Mouse (Mus musculus) stomach, embryonic 16.5 days (tissue): ENCODE measurements at regions not wholly inside any gene's neighbourhood (a gene's known extent, or its start where the extent isn't known, plus 50 kb on each side); places are given as distances from the start of the nearest gene placed in this dataset.
A peak's percentile ranks its signal among the peaks of the same experiment; 100 is the strongest.
"Not testable (repeated sequence)": the region's sequence is repeated elsewhere in the genome, so short reads cannot be mapped to it uniquely, and the experiment has no call there.

Experiments used
- ATAC-seq: fragments of 200-750 bp; cut with Nextera tagmentation; 2 replicates; pipeline ENCODE4 v1.8.0; 2017; ENCODE audit warnings: moderate number of reproducible peaks, moderate TSS enrichment; ENCODE audit not compliant: insufficient read depth, low FRiP score
- H3K27ac ChIP-seq: fragments of 300-500 bp; sonication (generic); 2 replicates; pipeline ENCODE4 v1.5.1; 2014; ENCODE audit warnings: low read length
- H3K27me3 ChIP-seq: fragments of 300-500 bp; sonication (generic); 2 replicates; pipeline ENCODE4 v1.6.1; 2014; ENCODE audit warnings: low read length, control low read depth, mixed read lengths; ENCODE audit not compliant: control insufficient read depth, insufficient read depth
- H3K36me3 ChIP-seq: fragments of 300-500 bp; sonication (generic); 2 replicates; pipeline ENCODE4 v1.6.1; 2014; ENCODE audit warnings: low read length; ENCODE audit not compliant: control insufficient read depth, insufficient read depth
- H3K4me1 ChIP-seq: fragments of 300-500 bp; sonication (generic); 2 replicates; pipeline ENCODE4 v1.6.1; 2014; ENCODE audit warnings: low read length, control low read depth, mixed read lengths; ENCODE audit not compliant: control insufficient read depth, insufficient read depth
- H3K4me2 ChIP-seq: fragments of 300-500 bp; sonication (generic); 2 replicates; pipeline ENCODE4 v1.6.1; 2014; ENCODE audit warnings: low read depth, low read length, mixed read lengths
- H3K4me3 ChIP-seq: fragments of 300-500 bp; sonication (generic); replicated peaks from 2 replicates; pipeline ENCODE4 v1.5.1; 2014; ENCODE audit warnings: mild to moderate bottlenecking, low read length
- H3K9ac ChIP-seq: fragments of 300-500 bp; sonication (generic); 2 replicates; pipeline ENCODE4 v1.6.1; 2014; ENCODE audit warnings: low read length
- H3K9me3 ChIP-seq: fragments of 300-500 bp; sonication (generic); replicated peaks from 2 replicates; pipeline ENCODE4 v1.6.1; 2016; ENCODE audit warnings: low read length, control low read depth; ENCODE audit not compliant: control insufficient read depth
- WGBS: fragments of 180-500 bp; shearing (Covaris S2); extraction: QIAGEN DNeasy Blood & Tissue Kit; methylation state at CpG from one replicate; pipeline ENCODE4 v1.1.7; 2014; 5-methylcytosine and 5-hydroxymethylcytosine counted together

DNA sequence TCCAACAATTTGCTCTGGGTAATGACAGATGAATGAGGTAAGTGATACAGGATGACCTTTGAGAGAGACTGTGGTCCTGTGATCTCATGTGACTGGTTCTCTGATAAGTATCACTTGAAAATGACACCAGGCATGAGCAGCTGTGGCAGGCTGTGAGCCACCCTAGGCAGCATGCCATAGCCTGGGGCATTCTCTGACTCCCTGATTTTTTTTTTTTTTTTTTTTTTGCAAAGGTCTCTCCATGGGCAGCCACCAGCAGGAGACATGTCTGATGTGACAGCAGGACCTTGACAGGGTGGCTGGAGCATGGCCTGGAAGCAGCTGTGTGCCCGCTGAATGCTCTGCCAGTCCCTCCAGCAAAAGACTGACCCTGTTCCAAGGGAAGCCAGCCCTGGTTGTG is 116.4 kb upstream of the Vldlr start:
- no peaks in the 10 kb centered on the region for H3K9me3 ChIP-seq
- no peak for ATAC-seq
- H3K4me3 ChIP-seq, result no peak overlapping the region
- no peaks in the 10 kb centered on the region for H3K4me1 ChIP-seq
- WGBS, result 72% methylated on average over 1 of the region's 1 CpGs
- no peaks in the 10 kb centered on the region for H3K36me3 ChIP-seq
- no peak overlapping the region for H3K9ac ChIP-seq
- no peak overlapping the region for H3K27ac ChIP-seq
- H3K27me3 ChIP-seq, result no peaks in the 10 kb centered on the region
- H3K4me2 ChIP-seq, result no peak overlapping the region

DNA sequence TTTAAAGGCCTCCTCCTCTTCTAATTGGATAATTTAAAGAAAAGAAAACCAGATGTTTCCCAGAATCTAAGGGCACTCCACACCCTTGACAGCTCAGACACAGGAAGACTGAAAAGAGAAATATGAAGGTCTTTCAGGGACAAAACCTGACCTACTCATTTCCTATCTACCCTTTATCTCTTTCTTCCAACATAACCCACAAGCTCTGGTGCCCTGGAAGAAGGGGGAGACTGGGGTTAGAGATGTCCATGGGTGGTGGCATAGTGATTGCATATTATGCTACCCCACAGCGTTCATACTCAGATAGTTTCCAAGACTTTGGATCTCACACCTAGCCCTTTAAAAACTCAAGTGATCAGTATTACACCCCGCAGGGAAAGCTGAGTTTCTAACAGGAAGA is 105.8 kb upstream of the Vldlr start:
- H3K4me2 ChIP-seq, result no peak overlapping the region
- WGBS, result 86% methylated on average over 2 of the region's 2 CpGs
- no peak overlapping the region for H3K4me3 ChIP-seq
- H3K9ac ChIP-seq, result no peak overlapping the region
- no peaks in the 10 kb centered on the region for H3K4me1 ChIP-seq
- no peaks in the 10 kb centered on the region for H3K36me3 ChIP-seq
- no peak for ATAC-seq
- H3K9me3 ChIP-seq, result no peaks in the 10 kb centered on the region
- no peaks in the 10 kb centered on the region for H3K27me3 ChIP-seq
- H3K27ac ChIP-seq, result no peak overlapping the region

DNA sequence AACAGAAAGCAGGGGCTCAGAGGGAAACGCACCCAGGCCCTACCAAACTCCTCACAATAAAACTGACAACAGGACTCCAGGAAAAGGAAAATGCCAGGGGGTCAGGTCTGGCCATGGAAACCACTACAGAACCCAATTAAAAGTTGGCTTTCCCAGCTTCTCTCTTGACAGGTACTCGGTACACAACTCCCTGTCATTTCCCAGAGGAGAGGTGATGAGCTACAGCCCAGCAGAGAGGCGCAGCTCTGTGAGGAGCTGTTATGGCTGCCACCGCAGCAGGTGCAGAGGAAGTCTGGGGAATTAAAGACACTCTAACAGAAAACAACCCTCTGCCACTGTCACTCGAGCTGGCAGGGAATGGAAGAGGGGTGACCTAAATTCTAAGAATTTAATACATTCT is 95.4 kb upstream of the Vldlr start:
- Histone ChIP-seq H3K4me2 (no peak overlapping the region), H3K9me3 (no peaks in the 10 kb centered on the region), H3K36me3 (no peaks in the 10 kb centered on the region), H3K4me3 (no peak overlapping the region), H3K9ac (no peak overlapping the region), H3K27ac (no peak overlapping the region), H3K27me3 (no peaks in the 10 kb centered on the region), H3K4me1 (no peaks in the 10 kb centered on the region)
- no peak for ATAC-seq
- 67% methylated on average over 5 of the region's 5 CpGs for WGBS

DNA sequence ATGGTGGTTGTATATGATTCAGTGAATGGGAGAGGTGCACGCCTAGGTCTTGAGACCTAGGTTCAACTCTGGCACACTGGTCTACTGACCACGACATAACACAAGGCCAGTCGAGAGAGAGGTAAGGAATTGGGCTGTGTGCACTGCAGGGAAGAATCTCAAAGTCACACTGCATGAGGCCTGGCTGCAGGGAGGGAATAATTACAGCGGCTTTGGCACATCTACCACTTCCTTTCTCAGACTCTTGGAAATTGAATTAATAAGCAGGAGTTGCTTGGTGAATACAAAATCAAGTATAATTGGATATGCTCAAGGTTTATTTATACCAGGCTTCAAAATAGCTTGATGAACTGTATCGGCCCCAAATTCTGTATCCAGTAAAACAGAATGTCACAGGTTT is 93.9 kb upstream of the Vldlr start:
- H3K27ac ChIP-seq, result no peak overlapping the region
- H3K9ac ChIP-seq, result no peak overlapping the region
- no peak overlapping the region for H3K4me3 ChIP-seq
- 90% methylated on average over 5 of the region's 5 CpGs for WGBS
- H3K4me2 ChIP-seq, result no peak overlapping the region
- ATAC-seq, result no peak
- no peaks in the 10 kb centered on the region for H3K36me3 ChIP-seq
- H3K4me1 ChIP-seq, result no peaks in the 10 kb centered on the region
- H3K9me3 ChIP-seq, result no peaks in the 10 kb centered on the region
- H3K27me3 ChIP-seq, result no peaks in the 10 kb centered on the region

DNA sequence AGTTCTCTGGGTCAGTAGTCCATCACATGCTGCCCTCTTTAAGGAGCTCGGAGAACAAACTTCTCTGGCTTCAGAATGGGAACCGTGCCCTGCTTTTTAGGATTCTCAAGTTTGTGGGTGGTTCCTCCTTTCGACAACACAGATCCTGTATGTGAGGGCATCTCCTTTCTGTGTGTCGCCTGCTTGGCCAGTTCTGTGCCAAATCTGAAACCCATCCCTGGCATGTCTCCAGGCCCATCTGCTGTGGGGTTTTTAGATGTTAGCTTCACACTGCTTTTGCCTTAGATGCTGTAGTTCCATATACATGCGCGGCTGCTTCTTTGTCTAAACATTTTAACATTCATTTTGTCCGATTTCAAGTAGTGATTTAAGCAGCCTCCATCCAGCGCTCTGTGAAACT is 93.0 kb upstream of the Vldlr start:
- Histone ChIP-seq H3K36me3 (no peaks in the 10 kb centered on the region), H3K4me3 (no peak overlapping the region), H3K27me3 (no peaks in the 10 kb centered on the region), H3K9me3 (no peaks in the 10 kb centered on the region), H3K9ac (no peak overlapping the region), H3K4me1 (no peaks in the 10 kb centered on the region), H3K4me2 (no peak overlapping the region), H3K27ac (no peak overlapping the region)
- no peak for ATAC-seq
- WGBS, result 65% methylated on average over 8 of the region's 8 CpGs

DNA sequence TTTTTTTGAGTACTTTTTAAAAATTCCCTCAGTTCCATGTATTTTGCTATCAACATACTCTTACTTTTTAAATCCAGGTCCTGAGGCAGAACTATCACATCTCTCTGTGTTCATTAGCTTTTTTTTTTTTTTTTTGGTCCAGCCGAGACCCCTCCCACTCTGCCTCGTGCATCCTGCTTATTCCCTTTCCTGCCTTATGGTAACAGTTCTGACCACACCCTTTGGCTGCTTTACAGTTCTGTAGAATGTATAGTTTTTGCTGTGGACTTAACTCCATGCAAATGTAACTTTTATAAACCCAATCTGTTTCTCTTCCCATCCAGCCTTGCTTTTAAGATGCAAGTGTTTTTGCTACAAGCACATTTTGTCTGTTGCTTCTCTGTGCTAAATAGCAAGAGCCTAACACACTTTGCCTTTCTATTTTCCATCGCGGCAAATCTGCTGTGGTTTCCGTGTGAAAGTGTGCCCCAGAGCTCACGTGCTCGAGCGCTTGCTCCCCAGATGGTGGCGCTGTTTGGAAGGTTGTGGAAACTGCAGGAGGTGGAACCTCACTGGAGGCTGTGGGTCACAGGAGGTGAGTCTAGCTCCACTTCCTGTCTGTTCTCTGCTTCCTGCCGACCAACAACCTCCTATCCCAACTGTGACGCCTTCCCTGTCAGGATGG is 92.3 kb upstream of the Vldlr start:
- Histone ChIP-seq H3K36me3 (no peaks in the 10 kb centered on the region), H3K4me1 (no peaks in the 10 kb centered on the region), H3K9me3 (no peaks in the 10 kb centered on the region), H3K4me3 (no peak overlapping the region), H3K27ac (no peak overlapping the region), H3K4me2 (no peak overlapping the region), H3K27me3 (no peaks in the 10 kb centered on the region), H3K9ac (no peak overlapping the region)
- WGBS, result 54% methylated on average over 11 of the region's 11 CpGs
- ATAC-seq, result peak; percentile 13; the same call in 1 of the 2 replicates

DNA sequence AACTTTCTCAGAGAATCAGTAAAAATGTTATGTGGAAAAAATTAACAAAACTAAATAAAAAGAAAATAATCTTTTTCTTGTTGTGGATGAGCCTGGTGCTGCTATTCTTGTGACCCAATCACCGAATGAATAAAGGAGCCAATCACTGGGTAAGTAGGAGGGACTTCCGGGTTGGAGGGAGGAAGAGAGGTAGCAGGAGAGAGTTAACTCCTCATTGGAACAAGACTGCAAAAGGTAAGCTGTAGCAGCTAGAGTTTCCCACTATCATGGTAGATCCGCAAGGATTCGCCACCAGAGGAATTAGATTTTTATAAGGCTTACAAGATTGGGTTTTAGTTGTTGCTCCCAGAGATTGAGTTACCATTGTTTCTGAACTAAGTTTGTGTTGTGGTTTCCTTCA is 87.8 kb upstream of the Vldlr start:
- not testable (repeated sequence) for H3K27me3 ChIP-seq, H3K9me3 ChIP-seq, H3K9ac ChIP-seq, ATAC-seq, H3K36me3 ChIP-seq, H3K4me3 ChIP-seq, H3K27ac ChIP-seq, H3K4me2 ChIP-seq, H3K4me1 ChIP-seq
- WGBS, result 88% methylated on average over 4 of the region's 4 CpGs

DNA sequence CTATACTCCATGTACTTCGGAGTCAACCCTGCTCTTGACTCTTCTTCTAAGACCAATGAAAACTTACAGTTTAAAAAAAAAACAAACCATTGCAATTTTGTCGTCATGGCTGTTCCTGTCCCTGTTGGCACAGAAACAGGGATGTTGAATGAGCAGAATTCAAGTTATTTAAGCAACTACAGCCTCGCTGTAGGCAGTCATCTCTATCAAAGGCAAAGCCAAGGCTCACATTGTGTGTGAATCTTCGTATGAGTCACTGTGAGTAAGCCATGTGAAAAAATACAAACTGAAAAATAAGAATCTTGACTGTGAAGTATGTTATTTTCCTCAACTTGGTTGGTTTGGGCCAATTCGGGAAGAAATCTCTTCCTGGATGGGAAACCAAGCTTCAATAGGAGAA is 81.9 kb upstream of the Vldlr start:
- H3K9ac ChIP-seq, result no peak overlapping the region
- no peaks in the 10 kb centered on the region for H3K9me3 ChIP-seq
- H3K27me3 ChIP-seq, result no peaks in the 10 kb centered on the region
- H3K4me3 ChIP-seq, result no peak overlapping the region
- no peak for ATAC-seq
- H3K4me2 ChIP-seq, result no peak overlapping the region
- no peaks in the 10 kb centered on the region for H3K36me3 ChIP-seq
- no peaks in the 10 kb centered on the region for H3K4me1 ChIP-seq
- WGBS, result 77% methylated on average over 5 of the region's 5 CpGs
- no peak overlapping the region for H3K27ac ChIP-seq

DNA sequence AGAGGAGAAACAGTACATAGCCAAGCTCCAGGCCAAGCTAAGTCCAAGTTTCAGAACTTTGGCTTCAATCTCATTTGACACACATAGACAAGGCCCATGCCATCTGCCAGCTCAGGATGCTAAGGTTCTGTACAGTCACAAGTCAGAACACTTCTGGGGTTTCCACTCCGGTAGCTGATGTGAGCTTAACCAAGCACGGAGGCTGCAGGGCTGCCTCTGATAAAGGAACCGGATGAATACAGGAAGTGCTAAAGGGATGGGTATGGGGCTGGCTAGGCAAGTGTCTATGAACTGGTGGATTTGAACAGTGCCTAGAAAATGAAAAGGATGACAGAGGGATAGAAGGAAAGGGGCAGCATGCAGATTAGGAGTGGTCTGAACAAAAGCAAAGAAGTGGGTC is 75.4 kb upstream of the Vldlr start:
- H3K4me3 ChIP-seq, result no peak overlapping the region
- no peaks in the 10 kb centered on the region for H3K36me3 ChIP-seq
- ATAC-seq, result no peak
- H3K27ac ChIP-seq, result no peak overlapping the region
- H3K9ac ChIP-seq, result no peak overlapping the region
- H3K27me3 ChIP-seq, result no peaks in the 10 kb centered on the region
- 77% methylated on average over 3 of the region's 3 CpGs for WGBS
- H3K4me2 ChIP-seq, result no peak overlapping the region
- H3K9me3 ChIP-seq, result no peaks in the 10 kb centered on the region
- H3K4me1 ChIP-seq, result no peaks in the 10 kb centered on the region

DNA sequence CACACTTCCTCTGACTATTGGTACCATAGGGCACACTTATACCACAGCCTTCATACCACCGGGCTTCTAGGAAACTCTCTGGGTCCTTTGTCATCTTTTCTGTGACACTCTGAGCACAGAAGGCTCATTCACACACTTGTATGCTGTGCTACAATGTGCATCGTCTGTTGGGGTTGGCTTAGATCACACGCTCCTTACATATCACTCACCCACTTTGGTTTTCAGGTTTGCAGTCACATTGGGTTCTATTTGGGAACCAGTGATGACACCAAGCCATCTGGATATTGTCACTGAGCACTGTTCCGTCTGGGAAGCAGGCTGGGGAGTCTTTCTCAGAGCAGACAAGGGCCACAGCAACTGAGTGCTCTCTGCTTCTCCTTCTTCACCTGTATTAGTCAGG is 74.1 kb upstream of the Vldlr start:
- ATAC-seq, result no peak
- H3K27me3 ChIP-seq, result no peaks in the 10 kb centered on the region
- 85% methylated on average over 4 of the region's 4 CpGs for WGBS
- no peak overlapping the region for H3K9ac ChIP-seq
- H3K4me1 ChIP-seq, result no peaks in the 10 kb centered on the region
- no peak overlapping the region for H3K4me2 ChIP-seq
- no peaks in the 10 kb centered on the region for H3K9me3 ChIP-seq
- no peak overlapping the region for H3K27ac ChIP-seq
- no peak overlapping the region for H3K4me3 ChIP-seq
- H3K36me3 ChIP-seq, result no peaks in the 10 kb centered on the region
